Mouse (Mus musculus) hindlimb bud, embryonic 11.5 days (tissue): ENCODE results near the gene Gpc3.

Experiments
- DNase-seq: peaks from one replicate; pipeline ENCODE4 v3.0.0-alpha.2; 2012; ENCODE audit warnings: low read depth, low spot score; ENCODE audit errors: extremely low spot score

Gpc3 gene

GRCm38 (mm10) chrX:52613328-52614030, at the start of gene Gpc3:
TSS of gene Gpc3 (minus strand) at chrX:52613950.
- no peak for DNase-seq

- DNase-seq: no peak
Observed at GRCm38 (mm10) chrX:52651975-52652374, 38.2 kb upstream of the Gpc3 start.

- no peak for DNase-seq
Observed at GRCm38 (mm10) chrX:52651472-52651948, 37.8 kb upstream of the Gpc3 start.

- no peak for DNase-seq
Observed at GRCm38 (mm10) chrX:52648910-52649785, 35.4 kb upstream of the Gpc3 start.

GRCm38 (mm10) chrX:52644393-52644792, 30.6 kb upstream of the Gpc3 start:
- DNase-seq: no peak

GRCm38 (mm10) chrX:52643350-52643749, 29.6 kb upstream of the Gpc3 start:
- no peak for DNase-seq

- DNase-seq: no peak
Observed at GRCm38 (mm10) chrX:52642126-52642525, 28.4 kb upstream of the Gpc3 start.

- no peak for DNase-seq
Observed at GRCm38 (mm10) chrX:52637419-52637818, 23.7 kb upstream of the Gpc3 start.

- no peak for DNase-seq
Observed at GRCm38 (mm10) chrX:52633976-52634375, 20.2 kb upstream of the Gpc3 start.

- no peak for DNase-seq
Observed at GRCm38 (mm10) chrX:52632688-52633324, 19.1 kb upstream of the Gpc3 start.

- no peak for DNase-seq
Observed at GRCm38 (mm10) chrX:52626963-52627716, 13.4 kb upstream of the Gpc3 start.

- no peak for DNase-seq
Observed at GRCm38 (mm10) chrX:52617813-52618212, 4.1 kb upstream of the Gpc3 start.

- no peak for DNase-seq
Observed at GRCm38 (mm10) chrX:52616152-52616551, 2.4 kb upstream of the Gpc3 start.

GRCm38 (mm10) chrX:52614031-52614381, 256 bp upstream of the Gpc3 start:
- DNase-seq: no peak

- DNase-seq: no peak
Observed at GRCm38 (mm10) chrX:52612806-52613205, 944 bp downstream of the Gpc3 start.

- DNase-seq: no peak
Observed at GRCm38 (mm10) chrX:52611987-52612670, 1.6 kb downstream of the Gpc3 start.

GRCm38 (mm10) chrX:52611541-52611940, 2.2 kb downstream of the Gpc3 start:
- DNase-seq: no peak

GRCm38 (mm10) chrX:52603143-52603542, 10.6 kb downstream of the Gpc3 start:
- DNase-seq: no peak

- no peak for DNase-seq
Observed at GRCm38 (mm10) chrX:52599246-52599645, 14.5 kb downstream of the Gpc3 start.

GRCm38 (mm10) chrX:52587671-52588070, 26.1 kb downstream of the Gpc3 start:
- no peak for DNase-seq
